ENCODE assay signal across 9 mouse cellular contexts in the genomic region with DNA sequence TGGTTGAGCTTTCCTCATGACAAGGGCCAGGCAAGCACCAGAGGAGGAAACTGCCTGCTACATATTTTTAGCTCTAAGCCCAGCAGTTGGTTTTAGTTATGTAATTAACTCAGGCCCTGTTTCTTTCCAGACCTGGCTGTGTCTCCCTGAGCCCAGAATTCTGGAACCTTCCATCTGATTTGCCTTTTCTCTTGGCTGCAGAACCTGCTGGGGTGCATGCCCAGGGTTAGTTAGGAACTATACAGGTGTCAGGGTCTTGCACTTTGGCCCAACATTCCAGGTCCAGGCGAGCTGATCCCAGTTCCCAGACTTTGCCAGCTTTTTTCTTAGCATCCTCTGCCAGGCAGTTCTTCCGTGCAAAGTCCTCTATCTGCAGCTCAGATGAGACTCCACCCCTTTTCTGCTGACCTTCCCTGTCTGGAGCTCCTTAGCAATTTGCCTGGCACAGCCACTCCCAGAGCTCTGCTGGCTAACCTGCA. TPM values are rescaled to one million over a fixed set of nuclear protein-coding genes. Genes with fewer than 3 reads are reported as not detected.
DNase-seq lines count a peak whose midpoint lies in the region; ATAC-seq and TF ChIP-seq lines count a peak whose summit lies in the region.
"Had no signal": no experiment of that assay in that cellular context is flagged by ENCODE, and none has a peak within 500 bp of the region (broad histone marks: within the 10 kb centered on the region; RNA-seq: fewer than 3 reads in every experiment).

No protein-coding gene starts in this region.

- peaks cover 78% of the 10 kb centered on the region for H3K4me1 ChIP-seq in heart, embryonic 15.5 days (replicated peaks)
- H3K4me1 ChIP-seq in embryonic fibroblast, embryonic 13.5 days (ENCODE audit: control insufficient read depth, insufficient read depth, low read length) = peaks cover 11% of the 10 kb centered on the region

- no peaks in the 10 kb centered on the region for H3K36me3 ChIP-seq in heart, embryonic 15.5 days
- H3K36me3 ChIP-seq: liver, embryonic 13.5 days had no signal

- no peak for DNase-seq in heart, postnatal 4 days
- peak; percentile 53 for DNase-seq in cerebellum, adult 8-10 months
- peak; percentile 81 to 94 for DNase-seq in kidney, postnatal 36 days
- DNase-seq in gastrocnemius, postnatal 14 days = no peak
- DNase-seq: liver, embryonic 13.5 days; retina, postnatal 1 day had no signal

- H3K9ac ChIP-seq in heart, embryonic 15.5 days = no peak overlapping the region
- H3K9ac ChIP-seq: liver, embryonic 13.5 days had no signal

- no peak for ATAC-seq in heart, embryonic 15.5 days (replicated peaks; ENCODE audit: insufficient number of reproducible peaks, insufficient read depth, low FRiP score, low read depth)
- ATAC-seq in megakaryocyte, adult 5-6 weeks (ENCODE audit: poor library complexity, severe bottlenecking) = no peak

- H3K27me3 ChIP-seq in heart, embryonic 15.5 days = no peaks in the 10 kb centered on the region
- H3K27me3 ChIP-seq: liver, embryonic 13.5 days had no signal

- H3K4me2 ChIP-seq in heart, embryonic 15.5 days = no peak overlapping the region
- H3K4me2 ChIP-seq: liver, embryonic 13.5 days had no signal

- WGBS in heart, embryonic 15.5 days = 38% methylated on average over 2 of the region's 2 CpGs

- intact Hi-C loops in gastrocnemius, postnatal 14 days (cut with DNase I; ENCODE audit: low total_unique reads) = no loop called here

- no peak for TF ChIP-seq CTCF in embryonic fibroblast, embryonic 13.5 days (IDR thresholded peaks at IDR 0.05; ENCODE audit: borderline replicate concordance, insufficient read depth, low read length)

- H3K9me3 ChIP-seq in heart, embryonic 15.5 days (replicated peaks) = no peaks in the 10 kb centered on the region
- H3K9me3 ChIP-seq: liver, embryonic 13.5 days had no signal

- H3K27ac ChIP-seq in heart, embryonic 15.5 days = peak overlapping the region; percentile 75
- H3K27ac ChIP-seq in embryonic fibroblast, embryonic 13.5 days (ENCODE audit: insufficient read depth, low read length) = peak overlapping the region; percentile 27; the same call in 1 of the 2 replicates
- H3K27ac ChIP-seq: liver, embryonic 13.5 days had no signal

- no peak overlapping the region for H3K4me3 ChIP-seq in heart, embryonic 15.5 days
- H3K4me3 ChIP-seq in embryonic fibroblast, embryonic 13.5 days (ENCODE audit: insufficient read depth, low read length) = no peak overlapping the region
- H3K4me3 ChIP-seq: liver, embryonic 13.5 days had no signal

- TF ChIP-seq POLR2A in embryonic fibroblast, embryonic 13.5 days (IDR thresholded peaks at IDR 0.05; ENCODE audit: low read depth, low read length) = no peak

RNA-seq across cellular contexts. Expression of a gene that starts 18.8 kb away (rescaled TPM):
- polyA plus RNA-seq in heart, embryonic 15.5 days (2015; fragmentation: Nextera tagmentation; extraction: Ambion mirVana) = 4.4 and 6.1 TPM in 2 replicates
- total RNA-seq in heart, postnatal 4 days (2021) = 1 to 10 TPM; 6.5 TPM
- polyA plus RNA-seq in embryonic fibroblast, embryonic 13.5 days (2011; ENCODE audit: insufficient read length, low read depth, missing spikeins) = 11.8 and 18.2 TPM in 2 replicates
- 1 to 10 TPM; 1.9 to 2.6 TPM for total RNA-seq in gastrocnemius, postnatal 14 days (2021)
- 0.23 and 0.42 TPM in 2 replicates for total RNA-seq in megakaryocyte, adult 5-6 weeks (2015)
- total RNA-seq in megakaryocyte, adult 5-6 weeks (2017) = 0.24 and 0.44 TPM in 2 replicates

Comparison
In these comparisons a context has a peak if more than half of its experiments do, and no peak if none do; other contexts are left out.
1. DNase-seq: peak in cerebellum, adult 8-10 months (single experiment) and kidney, postnatal 36 days (2 of 2); none in heart, postnatal 4 days (single experiment) and gastrocnemius, postnatal 14 days (single experiment).